Mouse (Mus musculus) cerebellum, postnatal 10 days (tissue): ENCODE measurements at regions not wholly inside any gene's neighbourhood (a gene's known extent, or its start where the extent isn't known, plus 50 kb on each side); places are given as distances from the start of the nearest gene placed in this dataset.

Experiments used
- DNase-seq, 2 experiments: peaks; one replicate each; pipeline ENCODE4 v3.0.0; 2021; ENCODE audit warnings: mixed read lengths in 2 of 2

- no peak for DNase-seq
Observed at GRCm38 (mm10) chr10:117579210-117579609, 50.1 kb upstream of the Cpm start.

- DNase-seq: no peak
Observed at GRCm38 (mm10) chr10:117578696-117579146, 50.6 kb upstream of the Cpm start.

- no peak for DNase-seq
Observed at GRCm38 (mm10) chr10:117577970-117578695, 51.2 kb upstream of the Cpm start.

- DNase-seq: no peak
Observed at GRCm38 (mm10) chr10:117576881-117577730, 52.2 kb upstream of the Cpm start.

- no peak for DNase-seq
Observed at GRCm38 (mm10) chr10:117576154-117576859, 53.0 kb upstream of the Cpm start.

GRCm38 (mm10) chr10:117575404-117576153, 53.7 kb upstream of the Cpm start:
- no peak for DNase-seq

- no peak for DNase-seq
Observed at GRCm38 (mm10) chr10:117574915-117575314, 54.4 kb upstream of the Cpm start.

- no peak for DNase-seq
Observed at GRCm38 (mm10) chr10:117574056-117574727, 55.1 kb upstream of the Cpm start.

GRCm38 (mm10) chr10:117573596-117573850, 55.8 kb upstream of the Cpm start:
- DNase-seq: no peak

- no peak for DNase-seq
Observed at GRCm38 (mm10) chr10:117572746-117573595, 56.3 kb upstream of the Cpm start.

GRCm38 (mm10) chr10:117571891-117572573, 57.3 kb upstream of the Cpm start:
- peak; percentile 15 to 22 for DNase-seq

GRCm38 (mm10) chr10:117570971-117571861, 58.1 kb upstream of the Cpm start:
- peak; percentile 15 to 16 for DNase-seq

GRCm38 (mm10) chr10:117570091-117570970, 59.0 kb upstream of the Cpm start:
- no peak for DNase-seq

- DNase-seq: no peak
Observed at GRCm38 (mm10) chr10:117569301-117570079, 59.8 kb upstream of the Cpm start.

- DNase-seq: no peak
Observed at GRCm38 (mm10) chr10:117568472-117569300, 60.6 kb upstream of the Cpm start.

GRCm38 (mm10) chr10:117568138-117568387, 61.2 kb upstream of the Cpm start:
- no peak for DNase-seq
